Mouse (Mus musculus) adrenal gland, postnatal 36 days (tissue): ENCODE measurements at regions not wholly inside any gene's neighbourhood (a gene's known extent, or its start where the extent isn't known, plus 50 kb on each side); places are given as distances from the start of the nearest gene placed in this dataset.
A peak's percentile ranks its signal among the peaks of the same experiment; 100 is the strongest.
"Not testable (repeated sequence)": the region's sequence is repeated elsewhere in the genome, so short reads cannot be mapped to it uniquely, and the experiment has no call there.

Experiments used
- DNase-seq, 2 experiments: peaks; one replicate each; pipeline ENCODE4 v3.0.0; 2021; ENCODE audit warnings: mixed read lengths in 1 of 2

- no peak for DNase-seq
Measured at GRCm38 (mm10) chr2:17946047-17946446, 50.7 kb downstream of the H2al2a start.

- no peak for DNase-seq
Measured at GRCm38 (mm10) chr2:17945369-17945915, 51.3 kb downstream of the H2al2a start.

- no peak for DNase-seq
Measured at GRCm38 (mm10) chr2:17943506-17943905, 53.3 kb downstream of the H2al2a start.

- no peak for DNase-seq
Measured at GRCm38 (mm10) chr2:17942528-17943387, 54.0 kb downstream of the H2al2a start.

GRCm38 (mm10) chr2:17941921-17942320, 54.8 kb downstream of the H2al2a start:
- no peak for DNase-seq

- not testable (repeated sequence) for DNase-seq
Measured at GRCm38 (mm10) chr2:17939857-17940848, 56.6 kb downstream of the H2al2a start.

GRCm38 (mm10) chr2:17939183-17939856, 57.4 kb downstream of the H2al2a start:
- DNase-seq: no peak

GRCm38 (mm10) chr2:17936527-17937139, 60.1 kb downstream of the H2al2a start:
- DNase-seq: no peak

- no peak for DNase-seq
Measured at GRCm38 (mm10) chr2:17935916-17936315, 60.8 kb downstream of the H2al2a start.

- no peak for DNase-seq
Measured at GRCm38 (mm10) chr2:17935466-17935865, 61.3 kb downstream of the H2al2a start.

- DNase-seq: no peak
Measured at GRCm38 (mm10) chr2:17934610-17935009, 62.1 kb downstream of the H2al2a start.

- DNase-seq: no peak
Measured at GRCm38 (mm10) chr2:17932932-17933790, 63.6 kb downstream of the H2al2a start.

GRCm38 (mm10) chr2:17932426-17932931, 64.3 kb downstream of the H2al2a start:
- DNase-seq: no peak

- DNase-seq: no peak
Measured at GRCm38 (mm10) chr2:17931881-17932280, 64.9 kb downstream of the H2al2a start.

- DNase-seq: no peak
Measured at GRCm38 (mm10) chr2:17918861-17919648, 77.7 kb downstream of the H2al2a start.

GRCm38 (mm10) chr2:17917238-17917946, 79.4 kb downstream of the H2al2a start:
- no peak for DNase-seq

- DNase-seq: peak in 1 of 2 experiments; percentile 33
Measured at GRCm38 (mm10) chr2:17902616-17903015, 94.1 kb downstream of the H2al2a start.

GRCm38 (mm10) chr2:17900202-17900601, 96.6 kb downstream of the H2al2a start:
- DNase-seq: no peak

- no peak for DNase-seq
Measured at GRCm38 (mm10) chr2:17898780-17899179, 98.0 kb downstream of the H2al2a start.
